Mouse (Mus musculus) Patski (cell line): ENCODE data around the gene Ccdc110. TPM values are rescaled to one million over a fixed set of nuclear protein-coding genes. Genes with fewer than 3 reads are reported as not detected.

Source experiments
- ATAC-seq: fragments of 100-300 bp; one replicate; pipeline ENCODE4 v1.8.0; 2021
- CTCF ChIA-PET: fragments of 350-600 bp; sonication (Branson Sonifier 250); formaldehyde crosslinking; loops from one replicate; lab custom pipeline; 2022; ENCODE audit warnings: inconsistent platforms; lab: Charles Lee
- POLR2A ChIA-PET: fragments of 350-600 bp; sonication (Branson Sonifier 250); formaldehyde crosslinking; loops from one replicate; lab custom pipeline; 2022; ENCODE audit warnings: antibody characterized with exemption, inconsistent platforms; lab: Charles Lee
- DNase-seq: peaks from one replicate; pipeline ENCODE4 v3.0.0-alpha.2; 2011; ENCODE audit warnings: low read depth, low spot score
- H3K27me3 ChIP-seq: fragments of 371-371 bp; one replicate; pipeline ENCODE4 v1.5.1; 2021
- CTCF ChIP-seq: fragments of 100-300 bp; IDR thresholded peaks from one replicate; pipeline ENCODE4 v1.5.1; 2021
- in situ Hi-C: fragments of 300-500 bp; cut with MboI; formaldehyde crosslinking; loops from 3 replicates; pipeline ENCODE4 v1.11.1; 2018; ENCODE audit warnings: low pct_unique_long_range_greater_than_20kb, mixed read lengths
- polyA plus RNA-seq: library from polyadenylated mRNA; unstranded; gene quantifications from one replicate; pipeline ENCODE4 v1.2.3, GENCODE M21; 2021

Gene Ccdc110
- polyA plus RNA-seq, 1 experiment from 2014 or later, result not detected

GRCm38 (mm10) chr8:45916496-45916895 is 17.9 kb upstream of the Ccdc110 start:
- no peak for DNase-seq
- in situ Hi-C loops, result no loop called here
- ChIA-PET POLR2A (no interaction called here), CTCF (no interaction called here)
- H3K27me3 ChIP-seq, result peaks cover 6% of the 10 kb centered on the region
- TF ChIP-seq CTCF, result no peak
- no peak for ATAC-seq

- in situ Hi-C loops, result no loop called here
- POLR2A ChIA-PET, result no interaction called here
- TF ChIP-seq CTCF, result no peak
- no peak for ATAC-seq
- DNase-seq, result no peak
- peaks cover 7% of the 10 kb centered on the region for H3K27me3 ChIP-seq
- CTCF ChIA-PET, result no interaction called here
These were observed 17.3 kb upstream of the Ccdc110 start for GRCm38 (mm10) chr8:45917040-45917679.

GRCm38 (mm10) chr8:45918891-45919290 is 15.5 kb upstream of the Ccdc110 start:
- DNase-seq (no peak), ATAC-seq (no peak)
- peaks cover 7% of the 10 kb centered on the region for H3K27me3 ChIP-seq
- CTCF ChIA-PET, result no interaction called here
- TF ChIP-seq CTCF, result no peak
- POLR2A ChIA-PET, result no interaction called here
- in situ Hi-C loops, result no loop called here

GRCm38 (mm10) chr8:45920392-45920791 is 14.0 kb upstream of the Ccdc110 start:
- H3K27me3 ChIP-seq, result peaks cover 7% of the 10 kb centered on the region
- TF ChIP-seq CTCF, result no peak
- ChIA-PET CTCF (interaction anchor here (1.2 to 1.5 kb wide), 2 partner anchors 14 to 15 kb away, joined by 4 to 5 read pairs; partner anchors contain the start of gene Ccdc110), POLR2A (no interaction called here)
- ATAC-seq (no peak), DNase-seq (no peak)
- in situ Hi-C loops, result no loop called here

GRCm38 (mm10) chr8:45922116-45922515 is 12.3 kb upstream of the Ccdc110 start:
- ChIA-PET CTCF (interaction anchor here (1.1 kb wide), 1 partner anchor 13 kb away, joined by 3 read pairs; the partner anchor contains the start of gene Ccdc110), POLR2A (no interaction called here)
- no peak for TF ChIP-seq CTCF
- DNase-seq (no peak), ATAC-seq (no peak)
- peaks cover 7% of the 10 kb centered on the region for H3K27me3 ChIP-seq
- in situ Hi-C loops, result no loop called here

- TF ChIP-seq CTCF, result no peak
- in situ Hi-C loops, result loop anchor here (5.0 kb wide), 3 partner anchors 120 to 575 kb away; no protein-coding TSS in a partner anchor
- CTCF ChIA-PET, result interaction anchor here (4.0 kb wide), 1 partner anchor 122 kb away, joined by 22 read pairs; no protein-coding TSS in a partner anchor
These were observed 2.6 kb downstream of the Ccdc110 start for GRCm38 (mm10) chr8:45936986-45937385.

GRCm38 (mm10) chr8:45946283-45946682 is 11.9 kb downstream of the Ccdc110 start:
- ATAC-seq, result no peak
- DNase-seq, result no peak
- no peak for TF ChIP-seq CTCF
- H3K27me3 ChIP-seq, result no peaks in the 10 kb centered on the region
- ChIA-PET POLR2A (no interaction called here), CTCF (interaction anchor here (2.3 kb wide), 1 partner anchor 11 kb away, joined by 5 read pairs; no protein-coding TSS in a partner anchor)
- in situ Hi-C loops, result no loop called here

More at GRCm38 (mm10) chr8:45936986-45937385, 2.6 kb downstream of the Ccdc110 start:
- POLR2A ChIA-PET, result no interaction called here
- H3K27me3 ChIP-seq, result peaks cover 12% of the 10 kb centered on the region
- ATAC-seq, result no peak
- DNase-seq, result no peak

- in situ Hi-C loops, result no loop called here
- CTCF ChIA-PET, result no interaction called here
- no peak for TF ChIP-seq CTCF
These were observed 16.2 kb downstream of the Ccdc110 start for GRCm38 (mm10) chr8:45950622-45951021.

GRCm38 (mm10) chr8:45970894-45971293 is 36.5 kb downstream of the Ccdc110 start:
- POLR2A ChIA-PET, result no interaction called here
- CTCF ChIA-PET, result interaction anchor here (1.1 to 2.2 kb wide), 2 partner anchors 14 to 34 kb away, joined by 4 read pairs; partner anchors contain the start of gene Ankrd37
- ATAC-seq (no peak), DNase-seq (no peak)
- TF ChIP-seq CTCF, result peak; percentile 54
- H3K27me3 ChIP-seq, result no peaks in the 10 kb centered on the region
- in situ Hi-C loops, result no loop called here

More at GRCm38 (mm10) chr8:45950622-45951021, 16.2 kb downstream of the Ccdc110 start:
- no peaks in the 10 kb centered on the region for H3K27me3 ChIP-seq
- no peak for ATAC-seq
- no peak for DNase-seq
- POLR2A ChIA-PET, result no interaction called here

- no peak for ATAC-seq
- POLR2A ChIA-PET, result interaction anchor here (0.6 kb wide), 1 partner anchor 771 kb away, joined by 7 read pairs; no protein-coding TSS in a partner anchor
- no peak for DNase-seq
- TF ChIP-seq CTCF, result no peak
- in situ Hi-C loops, result no loop called here
- CTCF ChIA-PET, result no interaction called here
- no peaks in the 10 kb centered on the region for H3K27me3 ChIP-seq
These were observed 39.6 kb downstream of the Ccdc110 start for GRCm38 (mm10) chr8:45973988-45974505.
